In the genomic region with DNA sequence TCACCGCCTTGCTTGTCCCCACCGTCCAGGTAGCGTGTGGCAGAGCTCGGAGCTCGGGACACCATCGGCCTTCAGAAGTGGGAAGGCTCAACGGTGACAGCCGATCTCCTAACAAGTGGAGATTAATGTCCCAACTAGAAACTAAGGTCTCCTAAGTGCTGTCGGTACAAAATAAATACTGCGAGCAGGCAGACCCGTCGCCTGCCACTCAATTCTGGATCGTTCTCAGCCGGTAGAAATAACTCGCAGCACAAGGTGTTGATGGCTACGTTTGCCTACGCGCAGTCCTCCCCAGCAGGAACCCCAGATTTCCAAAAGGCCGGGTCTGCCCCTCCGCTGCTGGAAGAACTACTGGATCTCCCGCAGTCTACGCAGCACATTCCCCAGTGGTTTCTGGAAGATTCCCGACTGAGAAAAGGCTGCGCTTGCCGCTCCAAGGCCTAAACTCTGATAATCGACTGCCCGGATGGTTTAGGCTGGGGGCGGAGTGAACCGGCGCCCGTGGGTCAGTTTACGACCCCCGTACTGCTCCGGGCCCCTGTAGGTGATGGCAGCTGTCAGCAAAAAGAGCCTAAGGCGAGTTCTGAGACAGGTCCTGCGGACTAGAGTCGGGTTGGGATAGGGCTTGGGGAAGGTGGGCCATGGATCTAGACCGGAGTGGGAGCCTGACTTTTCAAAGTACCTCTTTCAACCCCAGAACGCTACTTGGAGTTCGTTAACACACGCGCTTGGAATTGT, we compare ENCODE assay signal across 9 mouse cellular contexts.
A peak's percentile ranks its signal among the peaks of the same experiment; 100 is the strongest.
DNase-seq lines count a peak whose midpoint lies in the region; ATAC-seq lines count a peak whose summit lies in the region.
"Had no signal": no experiment of that assay in that cellular context is flagged by ENCODE, and none has a peak within 500 bp of the region (broad histone marks: within the 10 kb centered on the region; RNA-seq: fewer than 3 reads in every experiment).

No protein-coding gene starts in this region.

- intact Hi-C loops in left cerebral cortex, postnatal 14 days (cut with DNase I), result no loop called here

- H3K9me3 ChIP-seq in heart, embryonic 11.5 days (replicated peaks; ENCODE audit: control insufficient read depth, low read length), result no peaks in the 10 kb centered on the region
- no peaks in the 10 kb centered on the region for H3K9me3 ChIP-seq in forebrain, embryonic 13.5 days (replicated peaks)
- H3K9me3 ChIP-seq in kidney, embryonic 16.5 days (ENCODE audit: low read length), result no peaks in the 10 kb centered on the region
- no peaks in the 10 kb centered on the region for H3K9me3 ChIP-seq in midbrain, embryonic 14.5 days (ENCODE audit: control insufficient read depth, low read length)

- peak overlapping the region; percentile 44; the same call in 1 of the 2 replicates for H3K9ac ChIP-seq in heart, embryonic 11.5 days (ENCODE audit: low read depth, low read length)
- H3K9ac ChIP-seq in forebrain, embryonic 13.5 days, result peak overlapping the region; percentile 3; the same call in 1 of the 2 replicates
- peak overlapping the region; percentile 18; the same call in 1 of the 2 replicates for H3K9ac ChIP-seq in kidney, embryonic 16.5 days (replicated peaks; ENCODE audit: low read length)
- H3K9ac ChIP-seq in midbrain, embryonic 14.5 days (replicated peaks; ENCODE audit: low read length), result no peak overlapping the region; the same call in 1 of the 2 replicates

- no peaks in the 10 kb centered on the region for H3K36me3 ChIP-seq in heart, embryonic 11.5 days (ENCODE audit: control insufficient read depth, insufficient read depth, low read length)
- no peaks in the 10 kb centered on the region for H3K36me3 ChIP-seq in forebrain, embryonic 13.5 days (ENCODE audit: poor library complexity, severe bottlenecking)
- no peaks in the 10 kb centered on the region for H3K36me3 ChIP-seq in kidney, embryonic 16.5 days (ENCODE audit: insufficient read depth, low read length)
- H3K36me3 ChIP-seq in midbrain, embryonic 14.5 days (ENCODE audit: control insufficient read depth, insufficient read depth, low read length), result no peaks in the 10 kb centered on the region

- no peak for DNase-seq in heart, adult 9 months (ENCODE audit: low spot score in 2 of 2)
- DNase-seq in midbrain, embryonic 14.5 days, result peak; percentile 38
- DNase-seq in thymus, postnatal 14 days, result no peak
- no peak for DNase-seq in left cerebral cortex, postnatal 14 days (ENCODE audit: low spot score in 2 of 2)
- DNase-seq in gastrocnemius, postnatal 25 days, result no peak

- H3K4me3 ChIP-seq in heart, embryonic 11.5 days (ENCODE audit: low read depth, low read length), result peak overlapping the region; percentile 36
- peak overlapping the region; percentile 16 for H3K4me3 ChIP-seq in forebrain, embryonic 13.5 days
- peak overlapping the region; percentile 40 for H3K4me3 ChIP-seq in kidney, embryonic 16.5 days (ENCODE audit: low read length)
- H3K4me3 ChIP-seq in midbrain, embryonic 14.5 days (replicated peaks; ENCODE audit: low read depth, low read length), result peak overlapping the region; percentile 10; the same call in 1 of the 2 replicates

- peak overlapping the region; percentile 71 for H3K4me2 ChIP-seq in heart, embryonic 11.5 days
- H3K4me2 ChIP-seq in forebrain, embryonic 13.5 days, result peak overlapping the region; percentile 46
- H3K4me2 ChIP-seq in kidney, embryonic 16.5 days (replicated peaks; ENCODE audit: low read depth, low read length), result peak overlapping the region; percentile 53
- peak overlapping the region; percentile 44 for H3K4me2 ChIP-seq in midbrain, embryonic 14.5 days (ENCODE audit: low read length)

- H3K27me3 ChIP-seq in heart, embryonic 11.5 days (ENCODE audit: control insufficient read depth, insufficient read depth, low read length), result peaks cover 77% of the 10 kb centered on the region
- peaks cover 96% of the 10 kb centered on the region for H3K27me3 ChIP-seq in forebrain, embryonic 13.5 days
- H3K27me3 ChIP-seq in kidney, embryonic 16.5 days (ENCODE audit: insufficient read depth, low read length), result peaks cover 72% of the 10 kb centered on the region
- H3K27me3 ChIP-seq in midbrain, embryonic 14.5 days (ENCODE audit: control insufficient read depth, insufficient read depth, low read length), result peaks cover 87% of the 10 kb centered on the region
- H3K27me3 ChIP-seq: CH12.LX had no signal

- peaks cover 11% of the 10 kb centered on the region for H3K4me1 ChIP-seq in heart, embryonic 11.5 days (ENCODE audit: control insufficient read depth, insufficient read depth, low read length)
- H3K4me1 ChIP-seq in forebrain, embryonic 13.5 days, result peaks cover 13% of the 10 kb centered on the region
- H3K4me1 ChIP-seq in kidney, embryonic 16.5 days (ENCODE audit: insufficient read depth, low read length), result peaks cover 15% of the 10 kb centered on the region
- H3K4me1 ChIP-seq in midbrain, embryonic 14.5 days (ENCODE audit: control insufficient read depth, insufficient read depth, low read length), result 0 out of 2 replicates have a peak, but pooled peaks cover 4% of the 10 kb centered on the region

- under 1% methylated on average over 42 of the region's 42 CpGs for WGBS in heart, embryonic 11.5 days (ENCODE audit: insufficient replicate concordance)
- WGBS in forebrain, embryonic 13.5 days, result 2% methylated on average over 42 of the region's 42 CpGs
- 1% methylated on average over 42 of the region's 42 CpGs for WGBS in kidney, embryonic 16.5 days
- 2% methylated on average over 42 of the region's 42 CpGs for WGBS in midbrain, embryonic 14.5 days

- no peak for ATAC-seq in heart, embryonic 11.5 days (replicated peaks; ENCODE audit: insufficient number of reproducible peaks, low FRiP score, low TSS enrichment)
- ATAC-seq in forebrain, embryonic 13.5 days, result 0 out of 2 replicates have a peak, but pooled peaks have one; percentile 16
- peak; percentile 51; the same call in 1 of the 2 replicates for ATAC-seq in kidney, embryonic 16.5 days (ENCODE audit: low FRiP score, low TSS enrichment)
- no peak for ATAC-seq in midbrain, embryonic 14.5 days (ENCODE audit: low FRiP score, low TSS enrichment)

- H3K27ac ChIP-seq in heart, embryonic 11.5 days (ENCODE audit: low read depth, low read length), result no peak overlapping the region
- 0 out of 2 replicates have a peak overlapping the region, but pooled peaks have one; percentile 3 for H3K27ac ChIP-seq in forebrain, embryonic 13.5 days
- no peak overlapping the region for H3K27ac ChIP-seq in kidney, embryonic 16.5 days (ENCODE audit: low read length)
- H3K27ac ChIP-seq in midbrain, embryonic 14.5 days (replicated peaks; ENCODE audit: low read depth, low read length), result peak overlapping the region; percentile 45; the same call in 1 of the 2 replicates

Comparison
In these comparisons a context has a peak if more than half of its experiments do, and no peak if none do; other contexts are left out.
1. ATAC-seq: peak in forebrain, embryonic 13.5 days (single experiment) and kidney, embryonic 16.5 days (single experiment); none in heart, embryonic 11.5 days (single experiment) and midbrain, embryonic 14.5 days (single experiment).
2. H3K27ac ChIP-seq: peak in forebrain, embryonic 13.5 days (single experiment) and midbrain, embryonic 14.5 days (single experiment); none in heart, embryonic 11.5 days (single experiment) and kidney, embryonic 16.5 days (single experiment).
3. Peak in every context shown above with its lines, with median percentiles within 50 percentile points of each other: H3K4me2 ChIP-seq and H3K4me3 ChIP-seq.